In the genomic region with DNA sequence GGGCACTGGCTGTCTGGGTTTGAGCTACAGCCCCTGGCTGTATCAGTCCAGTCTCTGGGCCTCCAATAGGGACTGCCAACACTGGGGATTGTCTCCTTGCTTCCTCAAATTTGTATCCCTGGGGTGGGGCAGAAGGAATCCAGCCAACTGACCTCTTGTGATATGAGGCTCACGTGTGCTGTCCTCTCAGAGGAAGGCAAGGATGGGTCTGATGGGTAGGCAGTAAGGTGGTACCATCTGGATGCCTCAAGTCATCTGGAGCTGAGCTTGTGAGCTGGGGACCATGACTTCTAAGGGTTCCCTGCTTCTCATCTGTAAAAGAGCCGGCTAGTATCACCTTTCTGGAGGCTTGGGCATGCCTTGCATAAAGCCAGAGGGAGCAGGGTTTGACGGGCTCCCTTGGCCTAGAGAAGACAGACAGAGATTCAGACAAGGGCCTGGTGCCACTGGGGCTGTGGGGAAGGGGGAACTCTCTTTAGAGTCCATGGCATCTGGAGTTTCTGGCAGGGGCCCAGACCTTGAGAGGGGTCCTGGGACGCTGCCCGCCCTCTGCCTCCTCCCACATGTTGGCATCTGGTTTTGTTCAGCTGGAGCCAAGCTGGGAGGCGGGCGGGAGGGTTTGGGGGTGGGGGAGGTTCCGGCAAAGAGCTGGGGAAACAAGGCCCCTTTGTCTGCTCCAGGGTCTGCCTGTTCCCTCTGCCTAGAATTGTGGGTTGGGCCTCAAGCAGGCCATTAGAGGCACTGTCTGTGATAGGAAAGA, we compare ENCODE assay signal across 9 mouse cellular contexts. TPM values are rescaled to one million over a fixed set of nuclear protein-coding genes. Genes with fewer than 3 reads are reported as not detected.
DNase-seq lines count a peak whose midpoint lies in the region; ATAC-seq and TF ChIP-seq lines count a peak whose summit lies in the region.
"Had no signal": no experiment of that assay in that cellular context is flagged by ENCODE, and none has a peak within 500 bp of the region (broad histone marks: within the 10 kb centered on the region; RNA-seq: fewer than 3 reads in every experiment).

No protein-coding gene starts in this region.

- no peaks in the 10 kb centered on the region for H3K27me3 ChIP-seq in lung, embryonic 14.5 days (ENCODE audit: insufficient read depth, low read length)
- no peaks in the 10 kb centered on the region for H3K27me3 ChIP-seq in forebrain, embryonic 11.5 days (ENCODE audit: control insufficient read depth, insufficient read depth, low read length)
- H3K27me3 ChIP-seq in stomach, embryonic 16.5 days (ENCODE audit: control insufficient read depth, insufficient read depth, low read length), result no peaks in the 10 kb centered on the region
- H3K27me3 ChIP-seq: liver, embryonic 13.5 days had no signal

- no peaks in the 10 kb centered on the region for H3K36me3 ChIP-seq in lung, embryonic 14.5 days (ENCODE audit: insufficient read depth)
- no peaks in the 10 kb centered on the region for H3K36me3 ChIP-seq in forebrain, embryonic 11.5 days (ENCODE audit: control insufficient read depth, insufficient read depth, low read length)
- no peaks in the 10 kb centered on the region for H3K36me3 ChIP-seq in stomach, embryonic 16.5 days (ENCODE audit: control insufficient read depth, insufficient read depth, low read length)
- H3K36me3 ChIP-seq: liver, embryonic 13.5 days had no signal

- WGBS in lung, embryonic 14.5 days, result 30% methylated on average over 8 of the region's 8 CpGs
- 36% methylated on average over 8 of the region's 8 CpGs for WGBS in forebrain, embryonic 11.5 days
- 34% methylated on average over 8 of the region's 8 CpGs for WGBS in stomach, embryonic 16.5 days

- TF ChIP-seq CTCF in lung, embryonic 14.5 days (IDR thresholded peaks at IDR 0.05; ENCODE audit: low read depth), result no peak

- DNase-seq in lung, embryonic 14.5 days, result peak; percentile 63
- DNase-seq in lung, adult 18-20 months, result no peak
- DNase-seq in forebrain, embryonic 11.5 days (ENCODE audit: low spot score), result peak; percentile 82
- DNase-seq in hindlimb bud, embryonic 11.5 days (ENCODE audit: extremely low spot score, low read depth, low spot score), result peak; percentile 54
- DNase-seq in mesoderm, embryonic 11.5 days (ENCODE audit: low read depth, low spot score), result peak; percentile 76
- DNase-seq in adrenal gland, adult 8-10 months, result no peak
- no peak for DNase-seq in adrenal gland, postnatal 36 days
- DNase-seq: liver, embryonic 13.5 days had no signal

- no peak overlapping the region for H3K4me3 ChIP-seq in lung, embryonic 14.5 days (ENCODE audit: low read depth, low read length)
- H3K4me3 ChIP-seq in forebrain, embryonic 11.5 days (ENCODE audit: low read depth, low read length), result no peak overlapping the region
- no peak overlapping the region for H3K4me3 ChIP-seq in stomach, embryonic 16.5 days (replicated peaks; ENCODE audit: low read length)
- H3K4me3 ChIP-seq: liver, embryonic 13.5 days had no signal

- peak; percentile 65 for ATAC-seq in lung, embryonic 14.5 days (ENCODE audit: insufficient read depth)
- peak; percentile 78 for ATAC-seq in forebrain, embryonic 11.5 days (replicated peaks; ENCODE audit: low FRiP score)
- ATAC-seq in stomach, embryonic 16.5 days (ENCODE audit: insufficient read depth, low FRiP score), result peak; percentile 52; the same call in 1 of the 2 replicates

- no peak overlapping the region for H3K9ac ChIP-seq in lung, embryonic 14.5 days
- peak overlapping the region; percentile 24; the same call in 1 of the 2 replicates for H3K9ac ChIP-seq in forebrain, embryonic 11.5 days (ENCODE audit: low read length)
- H3K9ac ChIP-seq in stomach, embryonic 16.5 days (ENCODE audit: low read length), result no peak overlapping the region
- H3K9ac ChIP-seq: liver, embryonic 13.5 days had no signal

- peaks cover 12% of the 10 kb centered on the region for H3K4me1 ChIP-seq in lung, embryonic 14.5 days (ENCODE audit: insufficient read depth)
- H3K4me1 ChIP-seq in forebrain, embryonic 11.5 days (replicated peaks; ENCODE audit: control insufficient read depth, insufficient read depth, low read length), result peaks cover 11% of the 10 kb centered on the region
- peaks cover 11% of the 10 kb centered on the region; the same call in 1 of the 2 replicates for H3K4me1 ChIP-seq in stomach, embryonic 16.5 days (ENCODE audit: control insufficient read depth, insufficient read depth, low read length)
- H3K4me1 ChIP-seq: liver, embryonic 13.5 days had no signal

- no peaks in the 10 kb centered on the region for H3K9me3 ChIP-seq in lung, embryonic 14.5 days (ENCODE audit: low read depth, low read length)
- H3K9me3 ChIP-seq in forebrain, embryonic 11.5 days (ENCODE audit: control insufficient read depth, low read length), result no peaks in the 10 kb centered on the region
- H3K9me3 ChIP-seq in stomach, embryonic 16.5 days (replicated peaks; ENCODE audit: control insufficient read depth, low read length), result no peaks in the 10 kb centered on the region
- H3K9me3 ChIP-seq: liver, embryonic 13.5 days had no signal

- H3K27ac ChIP-seq in lung, embryonic 14.5 days (ENCODE audit: low read depth), result peak overlapping the region; percentile 54; the same call in 1 of the 2 replicates
- H3K27ac ChIP-seq in forebrain, embryonic 11.5 days (ENCODE audit: low read depth, low read length), result peak overlapping the region; percentile 51
- peak overlapping the region; percentile 12; the same call in 1 of the 2 replicates for H3K27ac ChIP-seq in stomach, embryonic 16.5 days (ENCODE audit: low read length)
- H3K27ac ChIP-seq: liver, embryonic 13.5 days had no signal

- H3K4me2 ChIP-seq in lung, embryonic 14.5 days, result no peak overlapping the region
- no peak overlapping the region for H3K4me2 ChIP-seq in forebrain, embryonic 11.5 days (ENCODE audit: low read depth, low read length, severe bottlenecking)
- no peak overlapping the region for H3K4me2 ChIP-seq in stomach, embryonic 16.5 days (ENCODE audit: low read depth, low read length)
- H3K4me2 ChIP-seq: liver, embryonic 13.5 days had no signal

RNA-seq across cellular contexts. Expression of gene Fbln2, which starts 11.6 kb away (rescaled TPM):
- polyA plus RNA-seq in lung, embryonic 14.5 days (2014; fragmentation: Nextera tagmentation; extraction: Ambion mirVana), result 22.9 and 32.3 TPM in 2 replicates
- 38.9 and 42.4 TPM in 2 replicates for polyA plus RNA-seq in forebrain, embryonic 11.5 days (2014; fragmentation: Nextera tagmentation; extraction: Ambion mirVana)
- polyA plus RNA-seq in stomach, embryonic 16.5 days (2015; fragmentation: Nextera tagmentation; extraction: Ambion mirVana), result 63.0 TPM in 2 replicates
- total RNA-seq in adrenal gland, adult 8-10 months (2022), result 10 to 100 TPM in 3 of 4 experiments, 1 to 10 TPM in 1; 8.8 to 24.6 (median 14.7) TPM
- 10 to 100 TPM; 12.6 to 20.7 TPM for total RNA-seq in adrenal gland, postnatal 36 days (2021)

RNA-seq across cellular contexts. Expression of gene Hdac11, which starts 44.1 kb away (rescaled TPM):
- 8.1 and 8.8 TPM in 2 replicates for polyA plus RNA-seq in lung, embryonic 14.5 days (2014; fragmentation: Nextera tagmentation; extraction: Ambion mirVana)
- polyA plus RNA-seq in forebrain, embryonic 11.5 days (2014; fragmentation: Nextera tagmentation; extraction: Ambion mirVana), result 12.5 and 14.5 TPM in 2 replicates
- polyA plus RNA-seq in stomach, embryonic 16.5 days (2015; fragmentation: Nextera tagmentation; extraction: Ambion mirVana), result 8.3 and 12.3 TPM in 2 replicates
- total RNA-seq in adrenal gland, adult 8-10 months (2022), result 10 to 100 TPM in 3 of 4 experiments, 1 to 10 TPM in 1; 9.8 to 26.5 (median 20.6) TPM
- total RNA-seq in adrenal gland, postnatal 36 days (2021), result 1 to 10 TPM; 5.8 to 6.2 TPM

Comparison
In these comparisons a context has a peak if more than half of its experiments do, and no peak if none do; other contexts are left out.
1. DNase-seq: peak in lung, embryonic 14.5 days (single experiment), forebrain, embryonic 11.5 days (single experiment), hindlimb bud, embryonic 11.5 days (single experiment) and mesoderm, embryonic 11.5 days (single experiment); none in lung, adult 18-20 months (0 of 2), adrenal gland, adult 8-10 months (single experiment) and adrenal gland, postnatal 36 days (0 of 2).
2. Peak in every context shown above with its lines, with median percentiles within 50 percentile points of each other: ATAC-seq and H3K27ac ChIP-seq.